Mouse (Mus musculus): ENCODE data around the gene Rabgef1.

GRCm38 (mm10) chr5:130128686-130129523 lies 42.7 kb upstream of the Rabgef1 start:
- TF ChIP-seq POLR2AphosphoS2 (IDR thresholded peaks at IDR 0.05; ENCODE audit: low read depth, low read length) (no peak), CTCF (conservative IDR thresholded peaks at IDR 0.05 in 1 of 2, IDR thresholded peaks at IDR 0.05 in 1 of 2; ENCODE audit: low read depth in 2 of 2, low read length in 2 of 2) (no peak), POLR2A (IDR thresholded peaks at IDR 0.05; ENCODE audit: low read depth, low read length) (no peak), HCFC1 (IDR thresholded peaks at IDR 0.05; ENCODE audit: low read depth, low read length) (no peak), SMC3 (IDR thresholded peaks at IDR 0.05; ENCODE audit: low read depth, low read length) (no peak), BHLHE40 (IDR thresholded peaks at IDR 0.05; ENCODE audit: low read depth, low read length) (peak; percentile 74), MAX (IDR thresholded peaks at IDR 0.05; ENCODE audit: low read length) (no peak), E2F4 (IDR thresholded peaks at IDR 0.05; ENCODE audit: insufficient replicate concordance, low read depth, low read length) (no peak), CHD2 (IDR thresholded peaks at IDR 0.05; ENCODE audit: low read length) (no peak), RAD21 (IDR thresholded peaks at IDR 0.05; ENCODE audit: low read depth, low read length) (no peak)
